Mouse (Mus musculus) forebrain, embryonic 11.5 days (tissue): ENCODE data around the gene Klk14. TPM values are rescaled to one million over a fixed set of nuclear protein-coding genes. Genes with fewer than 3 reads are reported as not detected.

Experiments
- ATAC-seq: fragments of 200-750 bp; cut with Nextera tagmentation; replicated peaks from 2 replicates; pipeline ENCODE4 v1.8.0; 2017; ENCODE audit warnings: moderate TSS enrichment; ENCODE audit not compliant: low FRiP score
- DNase-seq: peaks from one replicate; pipeline ENCODE4 v3.0.0-alpha.2; 2017; ENCODE audit warnings: low spot score
- H3K27ac ChIP-seq: fragments of 300-500 bp; sonication (generic); 2 replicates; pipeline ENCODE4 v1.5.1; 2014; ENCODE audit warnings: low read depth, low read length
- H3K27me3 ChIP-seq: fragments of 300-500 bp; sonication (generic); 2 replicates; pipeline ENCODE4 v1.6.1; 2014; ENCODE audit warnings: mild to moderate bottlenecking, low read length, mixed read lengths; ENCODE audit not compliant: control insufficient read depth, insufficient read depth
- H3K36me3 ChIP-seq: fragments of 300-500 bp; sonication (generic); 2 replicates; pipeline ENCODE4 v1.6.1; 2014; ENCODE audit warnings: mild to moderate bottlenecking, low read length, moderate library complexity, mixed read lengths; ENCODE audit not compliant: control insufficient read depth, insufficient read depth
- H3K4me1 ChIP-seq: fragments of 300-500 bp; sonication (generic); replicated peaks from 2 replicates; pipeline ENCODE4 v1.6.1; 2014; ENCODE audit warnings: low read length, mixed read lengths; ENCODE audit not compliant: control insufficient read depth, insufficient read depth
- H3K4me2 ChIP-seq: fragments of 300-500 bp; sonication (generic); 2 replicates; pipeline ENCODE4 v1.6.1; 2014; ENCODE audit warnings: low read depth, mild to moderate bottlenecking, low read length, moderate library complexity, mixed read lengths; ENCODE audit not compliant: severe bottlenecking
- H3K4me3 ChIP-seq: fragments of 300-500 bp; sonication (generic); 2 replicates; pipeline ENCODE4 v1.5.1; 2014; ENCODE audit warnings: low read depth, low read length
- H3K9ac ChIP-seq: fragments of 300-500 bp; sonication (generic); 2 replicates; pipeline ENCODE4 v1.6.1; 2014; ENCODE audit warnings: low read length
- H3K9me3 ChIP-seq: fragments of 300-500 bp; sonication (generic); 2 replicates; pipeline ENCODE4 v1.6.1; 2016; ENCODE audit warnings: low read length, mixed read lengths; ENCODE audit not compliant: control insufficient read depth
- WGBS: fragments of 180-500 bp; shearing (Covaris S2); extraction: QIAGEN DNeasy Blood & Tissue Kit; methylation state at CpG from one replicate; pipeline ENCODE4 v1.1.7; 2014; 5-methylcytosine and 5-hydroxymethylcytosine counted together
- polyA plus RNA-seq: library from polyadenylated mRNA; unstranded; fragments of >200 nt; fragmentation: Nextera tagmentation; extraction: Ambion mirVana; gene quantifications from 2 replicates; pipeline ENCODE4 v1.2.1, GENCODE M21; 2014

Gene Klk14
- polyA plus RNA-seq, 1 experiment from 2014 or later: not detected

GRCm38 (mm10) chr7:43685088-43685487 lies 5.1 kb upstream of the Klk14 start:
- Histone ChIP-seq H3K4me1 (no peaks in the 10 kb centered on the region), H3K4me3 (no peak overlapping the region), H3K9ac (no peak overlapping the region), H3K27me3 (no peaks in the 10 kb centered on the region), H3K4me2 (no peak overlapping the region), H3K36me3 (no peaks in the 10 kb centered on the region), H3K27ac (no peak overlapping the region), H3K9me3 (no peaks in the 10 kb centered on the region)
- DNase-seq (no peak), ATAC-seq (no peak)
- 75% methylated on average over 7 of the region's 7 CpGs for WGBS

- no peak for ATAC-seq
- H3K4me3 ChIP-seq: no peak overlapping the region
- WGBS: 86% methylated on average over 3 of the region's 3 CpGs
- H3K9ac ChIP-seq: no peak overlapping the region
- H3K4me2 ChIP-seq: no peak overlapping the region
- no peaks in the 10 kb centered on the region for H3K27me3 ChIP-seq
- DNase-seq: no peak
- H3K9me3 ChIP-seq: no peaks in the 10 kb centered on the region
- H3K4me1 ChIP-seq: no peaks in the 10 kb centered on the region
- H3K36me3 ChIP-seq: no peaks in the 10 kb centered on the region
- no peak overlapping the region for H3K27ac ChIP-seq
These were observed 19.8 kb downstream of the Klk14 start for GRCm38 (mm10) chr7:43710031-43710430.

GRCm38 (mm10) chr7:43712267-43712666 lies 22.0 kb downstream of the Klk14 start, which contains the start of gene Klk13:
Klk13 (plus strand) TSS chr7:43712567.
- no peak within 1 kb of the TSS for H3K4me2 ChIP-seq
- 60% methylated on average over 4 of the region's 4 CpGs for WGBS
- no peak within 1 kb of the TSS for H3K9ac ChIP-seq
- H3K4me1 ChIP-seq: no peaks in the 10 kb centered on the region
- no peak for ATAC-seq
- no peaks in the 10 kb centered on the region for H3K9me3 ChIP-seq
- no peak for DNase-seq
- no peaks in the 10 kb centered on the region for H3K27me3 ChIP-seq
- no peak within 1 kb of the TSS for H3K27ac ChIP-seq
- no peaks in the 10 kb centered on the region for H3K36me3 ChIP-seq
- H3K4me3 ChIP-seq: no peak within 1 kb of the TSS

- peak; percentile 52 for DNase-seq
- no peak for ATAC-seq
- WGBS: 5% methylated on average over 9 of the region's 9 CpGs
- Histone ChIP-seq H3K27ac (no peak overlapping the region), H3K4me3 (no peak overlapping the region), H3K4me2 (no peak overlapping the region), H3K27me3 (no peaks in the 10 kb centered on the region), H3K9ac (no peak overlapping the region), H3K36me3 (no peaks in the 10 kb centered on the region), H3K9me3 (no peaks in the 10 kb centered on the region), H3K4me1 (no peaks in the 10 kb centered on the region)
These were observed 22.7 kb downstream of the Klk14 start for GRCm38 (mm10) chr7:43712917-43713316.

DNA sequence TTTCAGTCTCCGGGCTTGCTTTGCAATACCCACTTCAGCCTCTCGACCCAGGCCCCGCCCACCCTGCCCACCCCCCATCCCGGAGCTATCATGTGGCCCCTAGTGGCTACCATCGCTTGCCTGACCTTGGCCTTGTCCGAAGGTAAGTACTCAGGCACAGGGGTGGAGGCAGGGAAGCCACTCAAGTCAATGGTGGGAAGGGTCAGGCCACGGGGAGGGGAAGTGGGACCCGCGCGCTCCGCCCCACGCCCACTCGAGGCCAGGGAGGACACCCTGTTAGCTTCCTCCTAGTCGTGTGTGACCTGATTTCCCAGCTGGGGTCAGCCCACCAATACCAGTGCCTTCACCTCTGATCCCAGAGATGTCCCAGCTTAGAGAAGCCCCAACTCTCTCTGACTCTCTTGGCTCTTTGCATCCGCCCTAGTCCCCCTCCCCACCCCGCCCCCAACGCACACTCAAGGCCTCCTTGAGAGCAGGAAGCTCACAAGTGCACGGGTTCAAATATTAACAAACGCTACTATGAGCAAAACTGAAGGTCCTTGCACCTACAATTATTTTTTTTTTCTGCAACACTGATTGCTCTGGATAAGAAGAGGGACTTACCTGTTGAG lies 23.6 kb downstream of the Klk14 start:
- DNase-seq (no peak), ATAC-seq (no peak)
- Histone ChIP-seq H3K9ac (no peak overlapping the region), H3K4me1 (no peaks in the 10 kb centered on the region), H3K4me2 (peak overlapping the region; percentile 24; the same call in 1 of the 2 replicates), H3K27me3 (no peaks in the 10 kb centered on the region), H3K4me3 (no peak overlapping the region), H3K9me3 (no peaks in the 10 kb centered on the region), H3K36me3 (no peaks in the 10 kb centered on the region), H3K27ac (no peak overlapping the region)
- WGBS: 6% methylated on average over 19 of the region's 19 CpGs

Other genes starting within 250 kb of the Klk14 start
- gene Cldnd2, start 249.6 kb upstream of the Klk14 start, polyA plus RNA-seq: not detected in 2 replicates
- gene Etfb, start 246.3 kb upstream of the Klk14 start, polyA plus RNA-seq: 193 and 201 TPM in 2 replicates
- not detected in 2 replicates for gene Gm45233, start 246.3 kb upstream of the Klk14 start, polyA plus RNA-seq
- 1.8 and 3.1 TPM in 2 replicates for gene Vsig10l, start 227.3 kb upstream of the Klk14 start, polyA plus RNA-seq
- 2.0 and 2.7 TPM in 2 replicates for gene Iglon5, start 200.3 kb upstream of the Klk14 start, polyA plus RNA-seq
- not detected in 2 replicates for gene 4931406B18Rik, start 184.5 kb upstream of the Klk14 start, polyA plus RNA-seq
- 0.71 and 1.7 TPM in 2 replicates for gene Cd33, start 146.0 kb upstream of the Klk14 start, polyA plus RNA-seq
- 6.7 and 6.8 TPM in 2 replicates for gene Zfp658, start 128.2 kb upstream of the Klk14 start, polyA plus RNA-seq
- 16.0 and 16.9 TPM in 2 replicates for gene Zfp719, start 110.8 kb upstream of the Klk14 start, polyA plus RNA-seq
- gene Zfp819, start 83.2 kb upstream of the Klk14 start, polyA plus RNA-seq: 0.92 and 1.0 TPM in 2 replicates
- not detected in 2 replicates for gene Ceacam18, start 55.7 kb upstream of the Klk14 start, polyA plus RNA-seq
- 0.32 and 0.67 TPM in 2 replicates for gene Siglece, start 30.3 kb upstream of the Klk14 start, polyA plus RNA-seq
- 13.7 and 14.3 TPM in 2 replicates for gene Ctu1, start 18.4 kb upstream of the Klk14 start, polyA plus RNA-seq
- 0.40 TPM in 1 of 2 replicates, not detected in the other for gene Klk13, start 22.1 kb downstream of the Klk14 start, polyA plus RNA-seq
- not detected in 2 replicates for gene Klk12, start 78.5 kb downstream of the Klk14 start, polyA plus RNA-seq
- not detected in 2 replicates for gene Klk11, start 84.2 kb downstream of the Klk14 start, polyA plus RNA-seq
- gene Klk10, start 90.6 kb downstream of the Klk14 start, polyA plus RNA-seq: 0.17 and 0.20 TPM in 2 replicates
- not detected in 2 replicates for gene Klk9, start 101.5 kb downstream of the Klk14 start, polyA plus RNA-seq
- gene Klk8, start 107.2 kb downstream of the Klk14 start, polyA plus RNA-seq: 9.1 and 12.1 TPM in 2 replicates
- gene Klk7, start 120.9 kb downstream of the Klk14 start, polyA plus RNA-seq: not detected in 2 replicates
- gene Klk6, start 134.1 kb downstream of the Klk14 start, polyA plus RNA-seq: not detected in 2 replicates
- 0.31 and 0.51 TPM in 2 replicates for gene Klk5, start 151.6 kb downstream of the Klk14 start, polyA plus RNA-seq
- gene Klk4, start 190.7 kb downstream of the Klk14 start, polyA plus RNA-seq: not detected in 2 replicates
- not detected in 2 replicates for gene Klk15, start 243.3 kb downstream of the Klk14 start, polyA plus RNA-seq